Mouse (Mus musculus): Measurements from ENCODE around the gene Rdm1.
"Not testable (repeated sequence)": the region's sequence is repeated elsewhere in the genome, so short reads cannot be mapped to it uniquely, and the experiment has no call there.

DNA sequence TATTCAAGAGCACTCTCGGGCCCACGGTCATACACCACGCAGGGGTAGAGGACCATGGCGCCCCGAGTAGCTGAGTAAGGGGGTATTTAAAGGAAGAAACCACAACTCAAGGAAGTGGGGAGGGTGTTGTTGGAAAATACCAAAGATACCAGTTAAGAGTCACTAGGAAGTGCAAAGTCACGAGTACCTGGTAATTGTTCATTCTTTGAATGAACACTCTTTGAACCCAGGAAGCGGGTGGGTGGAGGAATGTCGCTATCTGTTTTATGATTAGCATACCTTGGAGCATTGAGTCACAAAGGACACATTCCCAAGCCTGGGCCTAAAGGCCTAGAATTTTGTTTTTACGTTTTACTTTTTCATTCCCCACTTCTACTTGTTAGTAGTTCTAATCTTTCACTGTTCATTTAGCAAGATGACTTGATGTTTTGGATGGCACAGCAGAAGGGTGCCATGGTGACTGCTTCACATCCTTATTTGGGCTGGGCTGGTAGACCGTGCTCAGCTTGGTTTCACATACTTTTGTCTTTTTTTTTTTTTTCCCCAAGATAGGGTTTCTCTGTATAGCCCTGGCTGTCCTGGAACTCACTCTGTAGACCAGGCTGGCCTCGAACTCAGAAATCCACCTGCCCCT is 6.9 kb upstream of the Rdm1 start:
- not testable (repeated sequence) for TF ChIP-seq CTCF (IDR thresholded peaks at IDR 0.05; ENCODE audit: borderline replicate concordance, extremely low read depth, insufficient read depth, insufficient read length); POLR2A (IDR thresholded peaks at IDR 0.05; ENCODE audit: borderline replicate concordance, extremely low read depth, insufficient read depth, insufficient read length, poor library complexity, severe bottlenecking)

All from brain, embryonic 14.5 days (tissue).